Mouse (Mus musculus) spleen, postnatal 4 days (tissue): ENCODE data around the gene Necab2.
A peak's percentile ranks its signal among the peaks of the same experiment; 100 is the strongest.

Experiments
- DNase-seq, 2 experiments: peaks; one replicate each; pipeline ENCODE4 v3.0.0; 2022; ENCODE audit warnings: low spot score in 2 of 2

Gene Necab2

DNA sequence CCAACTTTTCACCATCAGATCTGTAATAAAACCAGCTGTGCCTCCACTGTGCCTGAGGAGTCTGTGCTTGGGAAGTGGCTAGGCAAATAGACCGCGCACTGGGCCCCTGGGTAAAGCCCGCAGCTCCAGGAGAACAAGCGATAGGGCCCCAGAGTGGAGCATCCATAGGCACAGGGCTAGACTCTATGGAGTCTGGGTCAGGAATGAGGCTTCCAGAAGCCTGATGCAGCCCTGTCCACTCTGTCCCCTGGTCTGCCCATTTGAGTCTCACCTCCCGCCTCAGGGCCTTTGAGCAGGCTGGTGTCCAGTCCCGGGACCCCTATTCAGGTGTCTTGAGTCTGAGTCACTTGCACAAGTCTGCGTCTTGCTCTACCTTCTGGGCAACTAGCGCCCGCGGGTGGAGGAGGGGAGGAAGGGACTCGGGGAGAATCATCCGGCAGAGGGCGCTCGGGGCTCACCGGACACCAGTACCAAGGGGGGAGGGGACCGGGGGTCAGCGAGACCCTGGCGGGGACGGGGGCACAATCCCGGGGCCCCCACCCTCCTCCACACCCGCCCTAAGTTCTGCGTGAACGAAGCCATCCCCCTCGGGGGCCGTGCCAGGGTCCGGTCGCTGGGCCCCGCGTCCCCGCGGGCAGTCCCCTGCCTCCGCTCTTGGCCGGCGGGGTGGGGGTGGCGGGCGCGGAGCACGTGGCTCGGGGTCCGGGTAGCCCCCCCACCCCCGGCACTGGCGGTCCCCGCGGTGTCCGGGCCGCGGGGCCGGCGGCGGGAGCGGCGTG, at the start of gene Necab2:
Necab2 (plus strand) TSS at position 509 of the 779 bp plus-strand sequence.
- peak; percentile 74 to 91 for DNase-seq

DNA sequence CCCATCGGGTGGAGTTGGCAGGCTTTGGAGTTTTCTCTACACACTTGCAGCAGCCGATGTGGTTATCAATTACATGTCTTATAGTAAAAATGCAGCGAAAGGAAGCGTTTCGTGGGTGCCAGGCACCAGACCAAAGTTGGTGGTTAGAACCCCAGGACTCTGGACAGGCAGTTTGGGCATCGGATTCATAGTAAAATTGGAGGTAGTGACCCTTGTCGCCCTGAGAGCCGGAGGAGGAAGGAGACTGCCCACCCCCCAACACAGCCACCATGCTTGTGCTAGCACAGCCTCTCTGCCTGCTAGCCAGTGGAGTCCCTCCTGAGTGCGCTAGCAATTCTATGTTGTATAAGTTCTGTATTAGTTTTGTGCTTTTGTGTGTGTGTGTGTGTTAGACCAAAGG, 48.0 kb upstream of the Necab2 start:
- DNase-seq = no peak

DNA sequence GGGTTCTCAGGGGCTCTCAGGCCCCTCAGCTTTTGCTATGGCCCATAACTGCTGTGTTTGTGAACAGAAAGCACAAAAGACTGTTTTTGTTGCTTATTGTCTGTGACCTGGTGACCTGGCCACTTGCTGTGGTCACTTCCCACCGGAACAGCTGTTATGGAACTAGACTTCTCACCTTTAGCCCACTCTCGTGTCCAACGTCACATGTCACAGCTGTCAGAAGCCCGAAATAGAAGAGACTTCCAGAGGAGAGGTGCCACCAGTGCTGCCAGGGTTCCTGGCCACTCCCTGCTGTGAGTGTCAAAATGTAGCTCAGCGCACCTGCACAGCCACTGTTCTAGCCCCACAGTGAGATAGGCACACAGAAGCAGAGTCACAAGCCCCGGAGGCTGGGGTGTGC, 47.3 kb upstream of the Necab2 start:
- no peak for DNase-seq

DNA sequence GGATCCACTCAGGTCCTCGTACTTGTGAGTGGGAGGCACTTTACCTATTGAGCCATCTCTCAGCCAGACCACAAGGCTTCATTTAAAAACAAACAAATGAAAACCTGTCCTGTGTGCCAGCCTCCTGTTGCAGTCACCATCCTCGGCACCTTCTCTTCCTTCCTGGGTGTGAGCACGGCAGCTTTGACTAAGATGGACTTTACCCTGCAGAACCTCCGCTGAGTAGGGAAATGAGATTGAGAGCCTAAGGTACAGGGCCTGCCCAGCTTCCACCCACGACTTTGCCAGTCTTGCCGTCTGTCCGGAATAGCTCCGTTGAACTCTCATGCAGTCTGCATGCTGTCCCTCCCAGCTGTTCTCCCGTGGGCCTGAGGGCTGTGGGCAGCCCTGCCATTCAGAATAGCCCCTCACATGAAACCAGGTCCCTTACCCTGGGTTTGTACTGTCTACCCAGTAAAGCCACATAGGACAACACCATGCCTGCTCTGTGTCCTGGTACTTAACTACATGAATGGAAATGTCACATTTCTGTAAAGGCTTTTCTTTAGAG, 46.3 kb upstream of the Necab2 start:
- no peak for DNase-seq

DNA sequence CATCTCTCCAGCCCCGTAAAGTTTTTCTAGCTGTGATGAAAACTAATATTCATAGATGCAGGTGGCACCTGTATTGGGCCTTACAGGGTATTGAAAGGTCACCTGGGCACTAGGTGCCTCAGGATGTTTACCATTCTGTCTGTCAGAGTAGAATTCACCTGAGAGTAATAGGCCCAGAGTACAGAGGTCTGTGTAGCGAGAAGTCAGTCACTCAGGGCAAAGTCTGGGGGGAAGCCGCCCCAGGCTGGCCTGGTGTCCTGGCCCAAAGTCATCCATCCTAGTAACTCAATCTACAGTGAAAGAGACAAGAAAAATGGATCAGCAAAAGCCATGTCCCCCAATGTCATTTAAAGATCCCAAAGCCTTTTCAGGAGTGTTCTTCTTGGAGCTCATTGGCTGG, 45.6 kb upstream of the Necab2 start:
- DNase-seq = no peak

DNA sequence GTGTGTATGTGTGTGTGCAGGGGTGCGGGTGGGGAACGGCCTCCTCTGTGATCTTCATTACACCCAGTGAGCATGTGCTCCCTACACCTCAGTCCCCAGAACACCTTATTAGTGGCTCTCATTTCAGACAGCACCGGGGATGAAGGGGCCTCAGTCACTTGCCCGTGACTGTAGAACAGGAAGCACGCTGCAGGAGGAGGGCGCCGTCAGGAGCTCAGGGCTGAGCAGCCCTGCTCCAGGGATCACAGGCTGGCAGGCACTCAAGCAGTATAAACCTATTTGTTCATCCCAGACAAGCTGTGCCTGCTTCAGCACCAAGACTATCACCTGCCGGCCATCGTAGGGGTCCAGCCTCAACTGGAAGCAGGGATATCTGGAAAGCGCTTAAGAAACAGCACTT, 42.6 kb upstream of the Necab2 start:
- DNase-seq = no peak

DNA sequence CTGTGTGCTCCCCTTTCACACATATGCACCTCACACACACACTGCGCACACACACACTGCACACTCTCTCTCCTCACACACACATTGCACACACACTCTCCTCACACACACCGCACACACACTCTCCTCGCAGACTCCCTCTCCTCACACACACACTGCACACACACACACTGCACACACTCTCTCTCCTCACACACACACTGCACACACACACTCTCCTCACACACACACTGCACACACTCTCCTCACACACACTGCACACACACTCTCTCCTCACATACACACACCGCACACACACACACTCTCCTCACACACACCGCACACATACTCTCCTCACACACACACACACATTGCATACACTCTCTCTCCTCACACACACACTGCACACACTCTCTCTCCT, 41.9 kb upstream of the Necab2 start:
- DNase-seq = no peak

DNA sequence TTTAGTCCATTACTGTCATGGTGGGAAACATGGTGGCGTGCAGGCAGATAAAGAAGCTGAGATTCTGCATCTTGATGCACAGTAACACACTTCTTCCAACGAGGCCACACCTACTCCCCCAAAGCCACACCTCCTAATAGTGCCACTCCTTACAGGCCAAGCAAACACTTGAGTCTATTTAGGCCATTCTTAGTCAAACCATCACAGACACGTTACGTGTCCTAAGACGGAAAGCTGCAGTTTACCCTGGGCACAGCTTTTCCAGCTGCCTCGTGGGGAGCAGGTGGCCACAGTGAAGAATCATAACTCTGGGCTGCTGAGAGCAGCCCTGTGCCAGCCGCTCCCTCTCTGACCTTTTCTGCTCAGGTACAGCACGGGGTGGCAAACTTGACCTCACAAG, 38.2 kb upstream of the Necab2 start:
- no peak for DNase-seq

DNA sequence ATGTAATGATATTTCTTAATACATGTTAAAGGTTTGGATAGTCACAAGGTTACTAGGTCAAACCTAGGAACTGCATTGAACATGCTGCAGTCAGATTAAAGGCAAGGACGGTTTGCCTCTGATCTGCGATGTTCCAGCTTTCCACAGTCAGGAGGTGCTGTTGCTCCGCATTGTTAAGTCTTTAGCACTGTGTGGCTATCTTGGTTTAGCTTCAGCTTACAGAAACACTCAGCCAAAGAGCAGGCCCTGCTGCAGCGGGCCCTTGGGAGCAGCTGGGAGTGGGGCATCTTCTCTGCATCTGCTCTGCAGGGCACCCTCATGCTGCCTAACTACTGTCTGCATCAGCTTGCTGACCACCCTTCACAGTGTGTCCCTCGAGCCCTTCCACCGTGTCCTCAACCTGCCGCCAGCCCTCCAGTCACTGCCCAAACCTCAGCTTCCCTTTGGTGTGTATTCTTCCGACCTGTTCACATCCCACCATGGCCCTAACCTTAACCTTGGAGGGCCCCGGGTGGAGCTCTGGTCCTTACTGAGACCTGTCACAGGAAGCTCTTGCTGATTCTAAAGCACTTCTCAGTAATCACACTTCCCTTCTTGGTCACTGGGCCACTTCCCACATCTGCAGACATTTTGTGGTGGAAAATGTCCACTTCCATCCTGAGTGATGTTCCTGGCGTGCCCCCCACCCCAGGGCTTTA, 34.3 kb upstream of the Necab2 start:
- no peak for DNase-seq

DNA sequence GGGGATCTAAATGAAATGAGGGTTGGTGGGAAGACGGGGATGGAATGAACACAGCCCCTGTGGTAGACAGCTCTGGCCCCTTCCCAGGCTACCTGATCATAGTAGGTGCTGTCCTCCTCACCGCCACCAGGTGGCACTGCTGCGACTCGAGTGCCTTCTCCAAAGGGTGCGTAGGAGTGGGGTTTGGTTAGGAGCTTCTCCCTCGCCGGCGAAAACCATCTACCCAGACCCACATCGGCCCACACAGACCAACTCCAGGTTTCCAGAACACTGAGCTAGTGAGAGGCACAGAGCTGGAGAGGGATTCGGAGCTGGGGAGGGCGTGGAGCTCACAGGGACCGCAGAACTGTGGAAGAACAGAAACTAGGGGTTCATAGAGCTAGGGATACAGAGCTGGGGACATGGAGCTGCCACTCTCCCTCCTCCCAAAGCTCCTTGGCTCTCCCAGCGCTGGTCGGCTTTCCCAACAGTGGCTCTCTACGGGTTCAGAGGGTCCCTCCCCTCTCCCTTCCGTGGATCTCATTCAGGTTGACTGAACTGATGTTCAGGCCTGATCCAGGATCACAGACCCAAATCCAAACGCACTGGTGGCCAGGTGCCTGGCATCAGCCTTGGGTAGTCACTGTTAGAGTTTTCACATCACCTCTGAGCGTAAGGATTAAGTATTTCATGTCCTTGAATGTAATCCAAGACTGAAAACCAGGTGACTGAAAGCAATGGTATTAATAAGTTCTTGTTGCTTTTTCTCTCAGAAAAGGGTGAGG, 33.6 kb upstream of the Necab2 start:
- peak; percentile 69 to 90 for DNase-seq

DNA sequence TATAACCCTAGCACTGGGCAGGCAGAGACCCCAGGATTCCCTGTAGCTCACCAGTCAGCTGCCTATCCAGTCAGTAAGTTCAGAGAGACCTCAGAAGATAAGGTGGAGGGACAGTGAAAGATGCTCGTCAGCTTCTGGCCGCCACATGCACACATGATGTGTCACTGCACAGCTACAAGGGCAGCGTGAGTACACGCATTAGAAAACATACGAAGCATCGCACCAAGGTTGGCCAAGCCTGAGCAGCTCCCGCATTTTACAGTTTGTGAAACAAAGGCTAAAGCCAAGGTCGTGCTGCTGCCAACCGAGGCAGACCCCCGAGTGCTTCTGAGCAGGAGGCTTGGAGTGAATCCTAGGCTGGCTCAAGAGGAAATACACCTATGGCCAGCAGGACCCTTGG, 32.9 kb upstream of the Necab2 start:
- no peak for DNase-seq

DNA sequence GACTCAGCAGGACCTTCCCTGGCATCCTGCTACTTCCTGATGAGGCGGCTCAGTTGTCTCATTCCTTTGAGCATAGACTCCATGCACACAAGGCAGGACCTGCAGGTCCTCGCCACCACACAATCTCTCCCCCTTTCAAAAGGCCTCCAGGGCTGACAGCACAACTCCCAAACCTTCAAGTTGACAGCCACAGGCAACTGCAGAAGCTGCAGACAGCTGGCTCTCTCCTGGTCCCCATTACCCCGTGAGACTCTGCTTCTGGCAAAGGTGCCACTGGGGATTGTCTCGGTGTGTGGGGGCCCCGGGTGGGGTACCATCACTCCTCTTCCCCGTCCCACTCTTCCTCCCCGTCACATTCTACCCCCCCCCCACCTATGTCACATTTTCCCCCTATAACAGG, 26.2 kb upstream of the Necab2 start:
- DNase-seq = no peak

DNA sequence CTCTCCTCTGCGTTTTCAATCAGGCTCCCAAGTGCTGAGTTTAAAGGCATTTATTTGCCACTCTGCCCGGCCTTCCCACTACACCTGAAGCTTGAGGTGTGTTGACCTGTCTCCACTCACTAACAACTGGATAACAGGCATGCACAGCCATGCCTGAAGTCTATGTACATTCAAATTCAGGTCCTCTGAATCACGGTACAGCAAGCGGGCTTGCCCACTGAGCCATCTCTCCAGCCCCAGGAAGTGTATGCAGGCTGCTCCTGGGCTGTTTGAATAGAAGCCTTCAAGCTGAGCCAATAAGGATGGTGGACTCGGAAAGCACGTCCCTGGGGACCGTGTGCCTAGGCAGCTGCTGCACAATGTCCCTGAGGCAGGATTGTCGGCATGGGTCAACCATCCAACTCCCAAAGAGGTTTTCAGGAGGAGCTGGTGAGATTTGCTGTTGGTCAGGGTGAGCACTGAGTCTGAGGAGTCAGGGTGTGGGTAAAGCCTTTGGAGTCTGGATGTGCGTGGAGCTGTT, 24.9 kb upstream of the Necab2 start:
- no peak for DNase-seq

DNA sequence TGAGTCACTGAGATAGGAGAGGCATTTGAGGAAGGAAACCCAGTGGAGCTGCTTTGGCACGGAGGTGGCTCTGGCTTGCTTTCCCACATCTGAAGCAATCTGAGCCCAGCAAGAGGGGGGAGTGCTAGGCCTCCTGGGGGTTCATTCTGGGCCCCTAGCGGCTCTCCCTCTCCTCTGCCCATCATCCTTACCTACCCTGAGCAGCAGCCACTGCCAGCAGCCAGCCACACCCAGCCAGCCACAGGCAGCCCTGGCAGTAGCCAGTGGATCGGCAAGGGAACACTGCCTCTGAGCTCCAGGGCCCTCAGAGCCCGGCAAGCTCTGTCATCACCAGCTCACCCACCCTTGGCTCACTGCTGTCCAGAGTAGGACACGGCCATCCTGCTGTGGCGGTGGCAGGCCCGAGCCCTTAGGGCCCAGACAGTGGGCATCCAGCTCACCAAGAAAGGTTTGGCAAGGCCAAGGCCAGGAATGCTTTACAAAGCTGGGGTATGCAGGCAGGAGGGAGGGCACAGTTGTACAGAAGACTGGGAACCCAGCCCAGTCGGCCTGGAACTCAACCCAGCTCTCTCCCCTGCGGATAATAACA, 24.3 kb upstream of the Necab2 start:
- DNase-seq = no peak

DNA sequence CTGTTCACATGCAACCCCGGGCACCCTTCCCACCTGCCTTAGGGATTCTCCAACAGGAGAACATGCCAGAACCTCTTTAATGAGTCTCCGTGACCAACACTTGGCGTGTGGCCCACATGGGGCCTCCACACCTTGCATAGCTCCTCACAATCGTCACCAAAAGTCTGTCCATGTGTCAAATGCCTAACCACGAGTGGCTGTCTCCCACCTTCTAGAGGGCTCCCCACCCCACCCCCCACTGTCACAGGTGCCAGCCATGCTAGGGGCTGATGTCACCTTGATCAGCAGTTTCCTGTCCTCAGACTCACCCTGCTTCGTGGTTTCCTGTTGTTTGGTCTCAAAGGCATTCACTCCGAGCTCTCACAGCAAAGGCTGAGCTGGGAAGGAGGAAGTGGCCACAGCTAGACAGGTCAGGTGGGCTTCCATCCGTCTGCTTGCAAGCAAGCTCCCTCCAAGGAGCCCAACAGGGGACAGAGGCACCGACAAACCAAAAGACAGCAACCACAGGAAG, 22.8 kb upstream of the Necab2 start:
- DNase-seq = peak; percentile 65 to 80

DNA sequence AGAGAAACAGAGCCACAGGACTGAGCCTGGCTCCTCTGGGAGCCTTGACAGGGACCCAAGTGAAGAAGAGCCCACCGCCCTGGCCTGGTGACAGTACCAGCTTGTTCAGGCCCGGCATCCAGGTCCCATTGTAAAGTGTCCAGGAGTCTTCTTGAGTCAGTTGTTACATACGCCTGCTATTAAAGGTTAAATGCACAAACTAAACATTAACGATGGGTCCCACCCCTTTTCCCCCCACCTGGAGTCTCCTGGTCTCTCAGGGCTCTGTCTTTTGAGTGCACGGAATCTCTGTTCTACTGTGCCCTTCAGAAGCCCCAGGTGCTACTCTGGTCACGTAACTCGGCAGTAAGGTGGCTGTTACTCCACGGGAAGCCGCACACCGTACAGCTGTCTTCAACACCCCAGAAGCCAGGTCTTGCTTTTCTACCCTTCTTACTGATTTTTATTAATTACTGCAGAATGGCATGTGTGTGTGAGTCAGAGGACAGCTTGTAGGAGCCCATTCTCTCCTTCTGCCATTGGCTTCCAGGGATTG, 22.3 kb upstream of the Necab2 start:
- DNase-seq = no peak

DNA sequence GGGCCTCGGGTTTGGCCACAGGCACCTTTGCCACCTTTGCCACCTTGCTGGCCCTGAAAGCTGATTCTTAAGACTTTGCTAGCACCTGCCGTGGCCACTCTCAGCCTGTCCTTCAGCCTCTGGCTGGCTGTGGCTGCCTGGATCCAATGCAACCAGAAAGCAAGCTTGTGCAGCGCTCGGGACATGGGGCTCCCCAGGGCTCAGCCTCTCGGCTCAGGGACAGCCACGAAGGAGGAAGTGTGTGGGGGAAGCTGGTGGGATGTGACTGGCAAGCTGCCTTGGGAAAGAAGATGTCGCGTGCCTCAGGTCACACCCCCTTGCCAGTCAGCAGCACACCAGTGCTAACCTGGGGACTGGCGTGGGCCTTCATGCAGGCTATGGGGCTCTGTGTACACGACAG, 21.8 kb upstream of the Necab2 start:
- peak in 1 of 2 experiments; percentile 49 for DNase-seq

DNA sequence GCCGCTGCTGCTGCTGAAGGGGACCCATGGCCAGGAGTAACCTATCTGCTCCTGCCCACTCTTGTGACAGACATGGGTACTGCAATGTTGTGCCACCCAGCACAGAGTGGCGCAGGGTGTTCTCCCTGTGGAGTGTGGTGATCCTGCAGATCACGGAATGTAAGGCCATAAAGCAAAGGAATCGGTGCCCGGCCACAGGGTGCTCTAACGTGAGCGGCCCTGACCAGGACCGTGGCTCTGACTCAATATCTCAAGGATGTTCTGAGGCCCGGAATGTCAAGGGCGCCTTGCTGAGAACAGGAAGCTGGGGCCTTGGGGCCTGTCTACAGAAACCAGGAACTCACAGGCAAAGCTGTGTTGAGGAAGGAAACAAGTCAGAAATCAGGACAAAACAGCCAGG, 21.0 kb upstream of the Necab2 start:
- DNase-seq = peak in 1 of 2 experiments; percentile 44

DNA sequence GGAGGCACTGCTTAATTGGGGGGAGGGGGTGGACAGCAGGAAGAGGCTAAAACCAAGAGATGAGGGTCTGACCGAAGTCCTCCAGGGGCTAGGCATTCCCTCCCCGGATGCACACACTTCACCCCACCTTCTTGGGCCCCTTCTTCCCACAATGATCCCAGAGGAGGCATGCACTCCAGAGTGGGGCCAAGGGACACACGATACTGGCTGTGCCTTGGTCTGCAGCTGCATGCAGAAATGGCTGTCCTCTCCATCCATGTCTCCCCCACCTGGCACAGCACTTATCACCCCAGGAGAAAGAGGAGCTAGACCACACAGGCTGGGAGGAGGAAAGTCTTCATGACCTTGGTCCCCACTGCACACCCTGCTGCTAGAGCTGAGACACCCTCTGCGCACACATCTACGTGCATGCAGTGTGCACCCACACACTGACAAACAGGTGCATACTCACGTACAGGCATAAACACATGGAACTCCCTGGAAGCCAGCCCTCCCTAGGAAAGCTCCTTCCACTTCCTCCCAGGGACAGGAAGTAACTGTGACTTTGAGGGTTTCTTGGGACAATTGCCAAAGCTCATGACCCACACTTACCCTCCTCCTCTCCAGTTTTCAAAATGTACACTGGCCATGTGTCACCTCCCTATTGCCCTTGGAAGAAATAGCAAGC, 20.3 kb upstream of the Necab2 start:
- DNase-seq = no peak

DNA sequence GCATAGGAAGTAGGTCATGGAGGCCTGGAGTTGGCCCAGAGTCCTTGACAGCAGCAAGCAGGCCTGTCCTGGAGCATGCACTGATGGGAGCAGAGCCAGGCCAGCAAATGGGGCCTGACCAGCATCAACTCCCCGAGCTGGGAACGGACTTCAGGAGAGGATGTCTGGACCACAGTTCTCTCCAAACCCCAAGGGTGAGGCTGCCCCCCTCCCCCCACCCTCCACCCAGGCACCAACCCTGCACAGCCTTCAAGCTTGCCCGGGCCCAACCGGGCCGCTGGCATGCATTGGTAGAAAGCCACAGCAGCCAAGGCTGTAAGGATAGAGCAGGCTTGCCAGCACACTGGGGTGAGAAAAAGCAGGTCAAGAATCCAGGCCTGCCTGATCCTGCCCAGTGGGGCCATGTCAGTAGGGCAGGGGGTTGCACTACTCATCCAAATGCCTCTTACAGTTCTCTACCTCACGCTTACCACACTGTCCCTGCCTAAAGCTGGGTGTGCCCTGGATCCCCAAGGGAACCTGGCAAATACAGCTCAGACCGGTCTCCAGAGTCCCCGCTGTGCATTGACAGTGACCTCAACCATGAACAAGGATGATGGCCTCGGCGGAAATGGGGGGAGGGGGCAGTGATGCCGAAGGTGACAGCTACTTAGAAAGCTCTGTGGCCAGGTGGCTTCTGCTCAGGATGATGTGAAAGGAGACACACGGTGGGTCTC, 18.7 kb upstream of the Necab2 start:
- no peak for DNase-seq
